Mouse (Mus musculus) liver, embryonic 16.5 days (tissue): ENCODE data around the gene Nmb. TPM values are rescaled to one million over a fixed set of nuclear protein-coding genes. Genes with fewer than 3 reads are reported as not detected.
A peak's percentile ranks its signal among the peaks of the same experiment; 100 is the strongest.
"Not testable (repeated sequence)": the region's sequence is repeated elsewhere in the genome, so short reads cannot be mapped to it uniquely, and the experiment has no call there.

Experiments
- ATAC-seq: fragments of 200-750 bp; cut with Nextera tagmentation; 2 replicates; pipeline ENCODE4 v1.8.0; 2017; ENCODE audit warnings: low read depth, mild to moderate bottlenecking, moderate number of reproducible peaks, moderate library complexity
- H3K27ac ChIP-seq: fragments of 300-500 bp; sonication (generic); 2 replicates; pipeline ENCODE4 v1.5.1; 2014; ENCODE audit warnings: mild to moderate bottlenecking, low read length
- H3K27me3 ChIP-seq: fragments of 300-500 bp; sonication (generic); 2 replicates; pipeline ENCODE4 v1.6.1; 2014; ENCODE audit warnings: low read depth, low read length, mixed read lengths; ENCODE audit not compliant: control insufficient read depth, insufficient read depth
- H3K36me3 ChIP-seq: fragments of 300-500 bp; sonication (generic); 2 replicates; pipeline ENCODE4 v1.6.1; 2014; ENCODE audit warnings: mild to moderate bottlenecking; ENCODE audit not compliant: control insufficient read depth, insufficient read depth
- H3K4me1 ChIP-seq: fragments of 300-500 bp; sonication (generic); 2 replicates; pipeline ENCODE4 v1.6.1; 2014; ENCODE audit warnings: low read depth, low read length, mixed read lengths; ENCODE audit not compliant: control insufficient read depth
- H3K4me2 ChIP-seq: fragments of 300-500 bp; sonication (generic); 2 replicates; pipeline ENCODE4 v1.6.1; 2014; ENCODE audit warnings: low read depth, low read length, mixed read lengths
- H3K4me3 ChIP-seq: fragments of 300-500 bp; sonication (generic); 2 replicates; pipeline ENCODE4 v1.5.1; 2014; ENCODE audit warnings: low read depth, mild to moderate bottlenecking, low read length
- H3K9ac ChIP-seq: fragments of 300-500 bp; sonication (generic); 2 replicates; pipeline ENCODE4 v1.6.1; 2014; ENCODE audit warnings: low read depth, low read length
- H3K9me3 ChIP-seq: fragments of 300-500 bp; sonication (generic); replicated peaks from 2 replicates; pipeline ENCODE4 v1.6.1; 2016; ENCODE audit warnings: low read length; ENCODE audit not compliant: control insufficient read depth
- WGBS: fragments of 180-500 bp; shearing (Covaris S2); extraction: QIAGEN DNeasy Blood & Tissue Kit; methylation state at CpG from one replicate; pipeline ENCODE4 v1.1.7; 2014; ENCODE audit not compliant: insufficient replicate concordance; 5-methylcytosine and 5-hydroxymethylcytosine counted together
- polyA plus RNA-seq: library from polyadenylated mRNA; unstranded; fragments of >200 nt; fragmentation: Nextera tagmentation; extraction: Ambion mirVana; gene quantifications from 2 replicates; pipeline ENCODE4 v1.2.1, GENCODE M21; 2015

Nmb gene
- 1.2 and 1.6 TPM in 2 replicates for polyA plus RNA-seq

DNA sequence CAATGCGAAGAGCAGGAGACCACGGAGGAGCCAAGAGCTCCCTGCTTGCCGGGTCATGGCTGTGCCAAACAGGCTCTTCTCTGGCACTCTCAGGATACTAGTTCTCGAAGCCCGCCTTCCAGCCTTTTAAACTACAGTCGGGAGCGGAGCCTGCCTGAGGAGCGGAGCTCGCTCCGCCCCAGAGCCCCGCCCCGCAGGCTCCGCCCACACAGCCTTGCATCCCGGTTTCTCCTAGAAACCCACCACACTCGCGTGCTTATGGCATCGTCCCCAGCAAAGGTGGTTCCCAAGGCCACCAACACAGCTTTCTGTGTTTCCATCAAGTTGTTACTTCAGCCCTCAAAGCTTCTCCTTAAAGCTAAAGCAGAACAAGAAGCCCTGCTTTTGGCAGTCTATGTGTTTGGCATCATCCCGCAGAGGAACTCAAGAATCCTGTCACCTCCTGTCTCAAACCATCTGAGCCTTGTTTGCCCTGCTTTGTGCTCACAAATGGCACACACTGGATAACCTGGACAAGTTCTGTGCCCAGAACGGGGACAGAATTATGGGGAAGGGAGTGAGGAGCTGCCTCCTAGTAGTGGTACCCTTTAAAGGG, at the start of gene Nmb:
Nmb (minus strand) TSS at position 156 of the 595 bp plus-strand sequence.
- WGBS = 3% methylated on average over 19 of the region's 19 CpGs
- H3K27me3 ChIP-seq = no peaks in the 10 kb centered on the region
- H3K36me3 ChIP-seq = no peaks in the 10 kb centered on the region
- peak within 1 kb of the TSS; percentile 94 for H3K4me2 ChIP-seq
- H3K9ac ChIP-seq = peak within 1 kb of the TSS; percentile 67
- H3K27ac ChIP-seq = no peak within 1 kb of the TSS
- H3K4me3 ChIP-seq = peak within 1 kb of the TSS; percentile 60
- H3K4me1 ChIP-seq = peaks cover 19% of the 10 kb centered on the region
- no peaks in the 10 kb centered on the region for H3K9me3 ChIP-seq
- ATAC-seq = no peak

DNA sequence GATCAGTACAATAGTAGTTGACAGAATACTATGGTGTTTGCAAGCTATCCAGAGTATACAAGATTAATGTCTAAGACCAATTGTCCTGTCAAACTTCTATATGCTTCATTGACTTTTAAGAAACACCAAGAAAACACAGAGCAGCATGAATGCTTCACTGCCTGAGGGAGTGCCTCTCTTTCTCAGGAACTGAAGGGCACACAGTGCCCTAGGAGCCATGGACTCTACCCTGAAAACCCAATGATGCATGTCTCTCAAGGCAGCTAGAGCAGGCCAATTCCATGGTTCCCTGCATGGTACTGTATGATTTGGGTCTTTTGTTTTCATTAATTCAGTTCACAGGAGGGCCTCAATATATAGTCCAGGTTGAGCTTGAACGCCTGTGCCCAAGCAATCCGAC, 49.4 kb upstream of the Nmb start:
- H3K9me3 ChIP-seq = no peaks in the 10 kb centered on the region
- no peak for ATAC-seq
- H3K27ac ChIP-seq = no peak overlapping the region
- no peak overlapping the region for H3K4me2 ChIP-seq
- H3K4me3 ChIP-seq = no peak overlapping the region
- no peaks in the 10 kb centered on the region for H3K36me3 ChIP-seq
- no peaks in the 10 kb centered on the region for H3K27me3 ChIP-seq
- H3K4me1 ChIP-seq = no peaks in the 10 kb centered on the region
- no peak overlapping the region for H3K9ac ChIP-seq
- WGBS = 77% methylated on average over 2 of the region's 2 CpGs

DNA sequence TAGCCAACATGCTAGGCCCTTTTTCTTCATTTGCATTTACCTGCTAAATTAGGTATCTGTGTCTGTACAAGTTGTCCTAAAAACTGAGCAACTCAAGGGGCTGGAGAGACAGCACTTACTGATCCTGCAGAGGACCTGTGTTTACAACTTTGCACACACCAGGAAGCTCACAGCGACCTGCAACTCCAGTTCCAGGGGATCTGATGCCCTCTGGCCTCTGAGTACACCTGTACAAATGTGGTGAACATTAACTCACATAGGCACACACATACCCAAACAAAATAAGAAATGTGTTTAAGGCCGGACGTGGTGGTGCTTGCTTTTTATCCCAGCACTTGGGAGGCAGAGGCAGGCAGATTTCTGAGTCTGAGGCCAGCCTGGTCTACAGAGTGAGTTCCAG, 47.3 kb upstream of the Nmb start:
- WGBS = 40% methylated on average over 3 of the region's 3 CpGs
- no peaks in the 10 kb centered on the region for H3K9me3 ChIP-seq
- peaks cover 3% of the 10 kb centered on the region for H3K4me1 ChIP-seq
- H3K36me3 ChIP-seq = no peaks in the 10 kb centered on the region
- H3K9ac ChIP-seq = no peak overlapping the region
- ATAC-seq = no peak
- H3K4me2 ChIP-seq = no peak overlapping the region
- no peak overlapping the region for H3K27ac ChIP-seq
- no peak overlapping the region for H3K4me3 ChIP-seq
- no peaks in the 10 kb centered on the region for H3K27me3 ChIP-seq

DNA sequence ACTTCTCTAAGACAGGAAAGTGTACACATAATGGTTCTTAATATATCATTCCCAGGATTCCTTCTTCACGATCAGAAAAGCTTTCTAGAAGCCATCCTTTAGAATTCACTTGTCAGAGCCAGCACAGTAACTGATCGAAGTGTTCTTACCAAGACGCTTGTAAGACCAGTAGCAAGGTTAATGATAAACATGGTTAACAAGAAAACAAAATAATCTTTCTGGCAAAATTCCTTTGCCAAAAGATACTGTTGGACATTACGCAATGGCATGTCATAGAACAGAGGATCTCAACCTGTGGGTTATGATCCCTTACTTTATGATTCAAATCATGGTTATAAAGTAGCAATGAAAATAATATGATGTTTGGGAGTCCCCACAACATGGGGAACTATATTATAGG, 46.6 kb upstream of the Nmb start:
- H3K4me3 ChIP-seq = no peak overlapping the region
- no peaks in the 10 kb centered on the region for H3K27me3 ChIP-seq
- no peak overlapping the region for H3K4me2 ChIP-seq
- H3K4me1 ChIP-seq = peaks cover 7% of the 10 kb centered on the region
- no peak overlapping the region for H3K27ac ChIP-seq
- ATAC-seq = no peak
- H3K36me3 ChIP-seq = no peaks in the 10 kb centered on the region
- 65% methylated on average over 4 of the region's 4 CpGs for WGBS
- H3K9ac ChIP-seq = no peak overlapping the region
- H3K9me3 ChIP-seq = no peaks in the 10 kb centered on the region

DNA sequence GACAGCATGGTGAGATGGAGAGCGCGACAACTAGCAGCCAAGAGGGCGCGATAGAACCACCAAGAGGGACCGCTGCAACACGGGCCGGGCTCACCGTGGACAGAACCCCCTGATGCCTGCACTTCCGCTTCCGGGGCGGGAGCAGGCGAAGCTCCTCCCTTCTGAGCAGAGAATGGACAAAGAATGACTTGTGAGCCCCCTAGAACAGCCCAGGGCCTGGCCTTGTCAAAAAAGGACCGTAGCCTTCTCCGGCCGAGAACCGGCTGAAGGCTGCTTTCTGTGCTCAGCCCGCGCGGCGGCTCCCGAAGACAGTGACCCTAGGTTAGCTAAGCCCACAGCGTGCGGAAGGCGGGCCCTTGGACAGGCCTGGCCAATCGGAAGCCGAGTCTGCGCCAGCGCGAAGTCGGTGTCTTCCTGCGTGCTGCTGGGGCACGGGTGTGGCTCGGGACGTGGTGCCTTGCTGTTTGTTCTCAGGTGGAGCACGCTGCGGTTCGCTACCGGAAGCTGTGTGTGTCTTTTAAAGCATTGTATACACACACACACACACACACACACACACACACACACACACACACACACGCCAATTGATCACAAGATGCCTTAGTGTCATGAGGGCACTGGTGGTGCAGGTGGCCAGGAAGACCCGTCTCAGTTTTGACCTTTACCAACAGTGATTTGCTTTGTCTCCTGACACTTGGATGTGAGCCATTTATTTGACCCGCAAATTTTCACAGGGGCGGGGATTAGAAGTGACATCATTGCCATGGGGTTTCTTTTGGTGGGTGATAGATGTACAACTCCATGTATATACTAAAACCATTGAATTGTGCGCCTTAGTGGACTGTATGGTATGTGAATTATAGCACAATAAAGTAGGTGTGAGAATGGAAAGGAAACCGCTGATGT, 42.8 kb upstream of the Nmb start, which contains the start of gene Sec11a:
Sec11a (minus strand) TSS at position 336 of the 906 bp plus-strand sequence.
- H3K27me3 ChIP-seq = no peaks in the 10 kb centered on the region
- 2% methylated on average over 44 of the region's 44 CpGs for WGBS
- peak within 1 kb of the TSS; percentile 86 for H3K4me2 ChIP-seq
- H3K27ac ChIP-seq = peak within 1 kb of the TSS; percentile 77
- peak within 1 kb of the TSS; percentile 91 for H3K4me3 ChIP-seq
- no peaks in the 10 kb centered on the region for H3K36me3 ChIP-seq
- peak within 1 kb of the TSS; percentile 88 for H3K9ac ChIP-seq
- no peaks in the 10 kb centered on the region for H3K9me3 ChIP-seq
- peak; percentile 100 for ATAC-seq
- peaks cover 22% of the 10 kb centered on the region for H3K4me1 ChIP-seq

DNA sequence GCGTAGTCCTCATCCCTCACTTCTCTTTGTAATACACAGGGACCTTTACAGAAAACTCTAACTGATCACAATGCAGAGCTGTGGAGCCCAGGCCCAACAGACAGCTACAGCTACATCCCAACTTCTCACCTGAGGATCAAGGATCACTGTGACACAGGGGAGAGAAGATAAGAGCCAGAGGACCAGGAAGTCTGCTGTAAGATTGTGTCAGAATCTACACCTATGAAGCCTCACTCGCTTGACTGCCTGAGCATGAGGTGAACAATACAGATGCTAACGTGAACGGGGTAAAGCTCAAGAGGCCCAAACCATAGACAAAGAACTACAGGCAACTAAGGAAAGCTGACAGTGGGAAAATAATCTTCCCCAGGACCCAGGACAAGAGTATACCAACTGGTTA, 34.9 kb upstream of the Nmb start:
- H3K36me3 ChIP-seq = peaks cover 2% of the 10 kb centered on the region; the same call in 1 of the 2 replicates
- no peak overlapping the region for H3K9ac ChIP-seq
- no peak overlapping the region for H3K4me2 ChIP-seq
- peaks cover 1% of the 10 kb centered on the region; the same call in 1 of the 2 replicates for H3K4me1 ChIP-seq
- H3K9me3 ChIP-seq = no peaks in the 10 kb centered on the region
- no peak overlapping the region for H3K4me3 ChIP-seq
- WGBS = 78% methylated on average over 4 of the region's 4 CpGs
- no peak for ATAC-seq
- no peak overlapping the region for H3K27ac ChIP-seq
- no peaks in the 10 kb centered on the region for H3K27me3 ChIP-seq

DNA sequence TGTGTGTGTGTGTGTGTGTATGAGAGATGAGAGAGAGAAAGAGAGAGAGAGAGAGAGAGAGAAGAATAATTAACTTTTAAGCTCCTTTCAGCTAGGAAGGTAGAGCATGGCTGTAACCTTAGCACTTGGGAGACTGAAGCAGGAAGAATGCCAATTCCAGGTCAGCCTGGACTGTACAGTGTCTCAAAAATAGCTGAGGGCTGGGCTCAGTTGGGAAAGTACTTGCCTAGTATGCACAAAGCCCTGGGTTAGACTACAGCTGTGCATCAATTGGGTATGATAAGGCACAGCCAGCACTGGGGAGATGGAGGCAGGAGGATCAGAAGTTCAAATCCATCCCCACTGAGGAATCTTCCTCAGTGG, 32.4 kb upstream of the Nmb start:
- H3K27me3 ChIP-seq, H3K4me1 ChIP-seq, H3K9ac ChIP-seq, H3K4me2 ChIP-seq, H3K27ac ChIP-seq, H3K36me3 ChIP-seq, ATAC-seq, H3K4me3 ChIP-seq, H3K9me3 ChIP-seq: not testable (repeated sequence)

DNA sequence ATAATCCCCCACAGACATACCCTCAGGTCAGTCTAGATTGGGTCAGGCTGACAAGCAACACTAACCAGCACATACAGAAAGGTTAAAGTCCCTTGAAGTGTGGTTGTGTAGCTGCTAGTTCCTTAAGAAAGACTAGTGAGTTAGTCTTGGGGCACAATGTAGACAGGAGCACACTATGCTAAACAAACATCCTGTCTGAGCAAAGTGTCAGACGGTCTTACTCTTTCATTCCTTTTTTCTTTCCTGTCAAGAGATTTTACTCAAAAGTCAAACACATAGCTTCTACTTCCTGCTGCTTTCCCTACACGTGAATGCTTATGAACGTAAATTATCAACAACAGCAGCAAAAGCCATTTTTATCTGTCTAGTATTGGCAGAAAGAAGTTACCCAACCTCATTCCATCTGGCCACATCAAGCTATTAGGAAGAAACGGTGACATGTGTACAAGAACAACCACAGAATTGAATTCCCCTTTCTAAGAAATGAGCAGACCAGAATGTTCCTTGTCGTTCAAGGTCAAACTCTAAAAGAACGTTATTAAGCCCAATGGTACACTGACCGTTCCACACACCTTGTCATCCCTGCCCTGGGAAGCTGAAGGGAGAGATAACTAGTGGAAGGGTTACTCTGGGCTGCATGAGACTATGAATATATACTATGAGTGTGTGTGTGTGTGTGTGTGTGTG, 31.9 kb upstream of the Nmb start:
- not testable (repeated sequence) for H3K4me3 ChIP-seq, H3K27me3 ChIP-seq, H3K36me3 ChIP-seq, H3K9me3 ChIP-seq, H3K4me1 ChIP-seq, H3K4me2 ChIP-seq, H3K9ac ChIP-seq, ATAC-seq, H3K27ac ChIP-seq
- 19% methylated on average over 7 of the region's 7 CpGs for WGBS

DNA sequence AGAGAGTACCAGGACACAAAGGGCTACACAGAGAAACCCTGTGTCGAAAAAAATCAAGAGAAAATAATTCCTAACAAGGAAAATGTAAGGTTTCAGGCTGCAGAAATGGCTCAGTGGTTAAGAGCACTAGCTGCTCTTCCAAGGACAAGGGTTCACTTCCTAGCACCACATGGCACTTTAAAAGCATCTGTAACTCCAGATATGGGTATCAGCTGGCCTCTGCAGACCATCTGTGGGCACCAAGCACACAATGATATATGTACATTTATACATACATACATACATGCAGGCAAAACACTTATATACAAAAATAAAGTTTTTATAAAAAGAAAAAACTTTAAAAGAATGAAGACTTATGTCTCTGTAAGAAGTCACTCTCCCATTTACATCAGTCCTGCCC, 31.0 kb upstream of the Nmb start:
- Histone ChIP-seq H3K27ac (no peak overlapping the region), H3K4me3 (no peak overlapping the region), H3K36me3 (peaks cover 4% of the 10 kb centered on the region; the same call in 1 of the 2 replicates), H3K27me3 (no peaks in the 10 kb centered on the region), H3K9me3 (no peaks in the 10 kb centered on the region), H3K4me1 (no peaks in the 10 kb centered on the region; the same call in 1 of the 2 replicates), H3K4me2 (no peak overlapping the region), H3K9ac (no peak overlapping the region)
- 70% methylated on average over 1 of the region's 1 CpGs for WGBS
- ATAC-seq = no peak
